Mouse (Mus musculus): ENCODE results near the gene Zscan18. TPM values are rescaled to one million over a fixed set of nuclear protein-coding genes. Genes with fewer than 3 reads are reported as not detected.

Gene Zscan18
- total RNA-seq, 2 experiments from 2014 or later: 24.2 to 26.5 TPM

Other genes starting within 250 kb of the Zscan18 start
- under 1 TPM in 1 of 2 experiments, not detected in 1; 0.05 TPM for gene Vmn2r53, start 194.8 kb downstream of the Zscan18 start, total RNA-seq (2021)
- gene Vmn2r54, start 163.3 kb downstream of the Zscan18 start, total RNA-seq (2021): not detected
- not detected for gene Vmn2r55, start 118.6 kb downstream of the Zscan18 start, total RNA-seq (2021)
- under 1 TPM in 1 of 2 experiments, not detected in 1; 0.05 TPM for gene Vmn2r56, start 68.6 kb downstream of the Zscan18 start, total RNA-seq (2021)
- 10 to 100 TPM; 20.7 to 23.0 TPM for gene Zfp329, start 15.2 kb upstream of the Zscan18 start, total RNA-seq (2021)
- gene Zfp110, start 31.1 kb upstream of the Zscan18 start, total RNA-seq (2021): 10 to 100 TPM; 14.8 to 17.1 TPM
- gene Zfp128, start 77.5 kb upstream of the Zscan18 start, total RNA-seq (2021): 1 to 10 TPM; 7.1 to 7.3 TPM
- 10 to 100 TPM; 15.9 to 17.4 TPM for gene Zscan22, start 94.2 kb upstream of the Zscan18 start, total RNA-seq (2021)
- 100 to 1,000 TPM; 427 to 466 TPM for gene Rps5, start 118.7 kb upstream of the Zscan18 start, total RNA-seq (2021)
- under 1 TPM; 0.71 to 0.97 TPM for gene Rnf225, start 123.8 kb upstream of the Zscan18 start, total RNA-seq (2021)
- gene Zfp324, start 162.2 kb upstream of the Zscan18 start, total RNA-seq (2021): 10 to 100 TPM; 10.1 to 12.7 TPM
- 1 to 10 TPM; 8.1 to 8.6 TPM for gene Zfp446, start 174.2 kb upstream of the Zscan18 start, total RNA-seq (2021)
- gene Slc27a5, start 194.6 kb upstream of the Zscan18 start, total RNA-seq (2021): under 1 TPM in 1 of 2 experiments, not detected in 1; 0.57 TPM
- 100 to 1,000 TPM; 216 to 246 TPM for gene Trim28, start 195.5 kb upstream of the Zscan18 start, total RNA-seq (2021)
- gene Zbtb45, start 206.4 kb upstream of the Zscan18 start, total RNA-seq (2021): 10 to 100 TPM; 33.2 to 34.3 TPM
- gene Chmp2a, start 231.2 kb upstream of the Zscan18 start, total RNA-seq (2021): 100 to 1,000 TPM; 146 to 159 TPM
- 100 to 1,000 TPM; 196 to 202 TPM for gene Ube2m, start 234.6 kb upstream of the Zscan18 start, total RNA-seq (2021)

Data from layer of hippocampus, adult 18-20 months (tissue).